Mouse (Mus musculus) heart, adult 2 months (tissue): ENCODE data around the gene Dok1. TPM values are rescaled to one million over a fixed set of nuclear protein-coding genes. Genes with fewer than 3 reads are reported as not detected.

ENCODE experiments used
- DNase-seq, 2 experiments: peaks; one replicate each; pipeline ENCODE4 v3.0.0; 2021
- H3K27ac ChIP-seq: fragments of 200-600 bp; 2 replicates; pipeline ENCODE4 v1.8.1; 2022
- H3K27me3 ChIP-seq: fragments of 200-500 bp; 2 replicates; pipeline ENCODE4 v1.6.1; 2012; ENCODE audit warnings: mild to moderate bottlenecking, low read length, inconsistent platforms, mixed read lengths; ENCODE audit not compliant: control insufficient read depth, insufficient read depth
- H3K36me3 ChIP-seq: fragments of 200-500 bp; 2 replicates; pipeline ENCODE4 v1.6.1; 2012; ENCODE audit warnings: low read length, inconsistent platforms; ENCODE audit not compliant: control insufficient read depth, insufficient read depth
- H3K4me1 ChIP-seq: fragments of 200-500 bp; 2 replicates; pipeline ENCODE4 v1.6.1; 2011; ENCODE audit warnings: low read length; ENCODE audit not compliant: control insufficient read depth, insufficient read depth
- H3K4me3 ChIP-seq: fragments of 200-600 bp; 2 replicates; pipeline ENCODE4 v1.8.1; 2022
- H3K79me2 ChIP-seq: fragments of 200-500 bp; replicated peaks from 2 replicates; pipeline ENCODE4 v1.6.1; 2012; ENCODE audit warnings: mild to moderate bottlenecking, inconsistent platforms, low read length, moderate library complexity, mixed read lengths; ENCODE audit not compliant: control insufficient read depth, insufficient read depth
- H3K9ac ChIP-seq: fragments of 200-500 bp; 2 replicates; pipeline ENCODE4 v1.6.1; 2012; ENCODE audit warnings: low read depth, mild to moderate bottlenecking, control low read depth, inconsistent platforms, low read length, mixed read lengths
- CTCF ChIP-seq: fragments of 200-600 bp; IDR thresholded peaks from 2 replicates; pipeline ENCODE4 v1.8.1; 2022; ENCODE audit warnings: antibody characterized with exemption, mild to moderate bottlenecking, moderate library complexity
- EP300 ChIP-seq: fragments of 200-500 bp; IDR thresholded peaks from 2 replicates; pipeline ENCODE4 v1.6.1; 2011; ENCODE audit warnings: low read depth, low read length, control low read depth; ENCODE audit not compliant: insufficient read depth
- POLR2A ChIP-seq: fragments of 200-500 bp; IDR thresholded peaks from 2 replicates; pipeline ENCODE4 v1.6.1; 2011; ENCODE audit warnings: mild to moderate bottlenecking, low read depth, low read length, control low read depth; ENCODE audit not compliant: insufficient read depth
- WGBS: fragments of 180-500 bp; shearing (Covaris S2); methylation state at CpG from one replicate; pipeline ENCODE4 v1.1.7; 2018; 5-methylcytosine and 5-hydroxymethylcytosine counted together
- intact Hi-C: fragments of 180-260 bp; cut with DNase I; formaldehyde crosslinking; loops from one replicate; pipeline ENCODE4 v1.15.1; 2025
- polyA plus RNA-seq: library from polyadenylated mRNA; depleted of rRNA; stranded (reverse); fragments of >200 nt; gene quantifications from 2 replicates; pipeline ENCODE4 v1.2.3, GENCODE M21; 2012
- total RNA-seq, 2 experiments: library from RNA; stranded (reverse); gene quantifications; 2 replicates each; pipeline ENCODE4 v1.2.3; 2021

Gene Dok1
- total and polyA plus RNA-seq, 3 experiments, result 2.6 to 3.4 (median 2.6) TPM

GRCm38 (mm10) chr6:83066441-83066840 is 33.2 kb upstream of the Dok1 start:
- Histone ChIP-seq H3K27me3 (peaks cover 38% of the 10 kb centered on the region), H3K4me1 (no peaks in the 10 kb centered on the region), H3K79me2 (no peaks in the 10 kb centered on the region), H3K36me3 (no peaks in the 10 kb centered on the region), H3K27ac (no peak overlapping the region), H3K9ac (no peak overlapping the region), H3K4me3 (no peak overlapping the region)
- no peak for DNase-seq
- WGBS, result 32% methylated on average over 6 of the region's 6 CpGs
- TF ChIP-seq EP300 (no peak), POLR2A (no peak), CTCF (no peak)
- intact Hi-C loops, result no loop called here

- intact Hi-C loops, result no loop called here
- Histone ChIP-seq H3K79me2 (no peaks in the 10 kb centered on the region), H3K27me3 (peaks cover 33% of the 10 kb centered on the region), H3K9ac (no peak overlapping the region), H3K36me3 (no peaks in the 10 kb centered on the region), H3K4me1 (no peaks in the 10 kb centered on the region), H3K27ac (no peak overlapping the region), H3K4me3 (no peak overlapping the region)
- DNase-seq, result no peak
- TF ChIP-seq POLR2A, result no peak
- 40% methylated on average over 8 of the region's 8 CpGs for WGBS
Observed at GRCm38 (mm10) chr6:83065995-83066394, 32.7 kb upstream of the Dok1 start.

DNA sequence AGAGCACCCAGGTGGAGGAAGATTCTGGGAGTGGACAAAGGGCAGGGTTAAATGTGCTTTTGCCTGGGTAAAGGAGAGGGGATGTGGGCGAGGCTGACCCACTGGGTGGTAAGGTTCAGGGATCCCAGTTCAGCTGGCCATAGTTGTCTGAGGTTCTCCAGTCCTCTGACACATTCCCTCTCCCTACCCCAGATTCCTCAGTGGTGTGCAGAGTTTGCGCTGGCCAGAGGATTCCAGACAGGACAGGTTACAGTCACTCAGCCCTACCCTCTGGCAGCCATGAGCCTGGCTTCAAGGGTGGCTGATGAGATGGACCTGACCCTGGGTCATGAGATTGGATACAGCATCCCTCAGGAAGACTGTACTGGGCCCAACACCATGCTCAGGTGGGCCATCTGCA is 25.5 kb upstream of the Dok1 start:
- Histone ChIP-seq H3K79me2 (no peaks in the 10 kb centered on the region; the same call in 1 of the 2 replicates), H3K4me3 (no peak overlapping the region), H3K27ac (no peak overlapping the region), H3K36me3 (no peaks in the 10 kb centered on the region), H3K27me3 (no peaks in the 10 kb centered on the region; the same call in 1 of the 2 replicates), H3K9ac (no peak overlapping the region), H3K4me1 (peaks cover 4% of the 10 kb centered on the region)
- intact Hi-C loops, result no loop called here
- TF ChIP-seq CTCF (no peak), EP300 (no peak), POLR2A (0 out of 2 replicates have a peak, but pooled peaks have one; percentile 5)
- 81% methylated on average over 2 of the region's 2 CpGs for WGBS
- DNase-seq, result no peak

DNA sequence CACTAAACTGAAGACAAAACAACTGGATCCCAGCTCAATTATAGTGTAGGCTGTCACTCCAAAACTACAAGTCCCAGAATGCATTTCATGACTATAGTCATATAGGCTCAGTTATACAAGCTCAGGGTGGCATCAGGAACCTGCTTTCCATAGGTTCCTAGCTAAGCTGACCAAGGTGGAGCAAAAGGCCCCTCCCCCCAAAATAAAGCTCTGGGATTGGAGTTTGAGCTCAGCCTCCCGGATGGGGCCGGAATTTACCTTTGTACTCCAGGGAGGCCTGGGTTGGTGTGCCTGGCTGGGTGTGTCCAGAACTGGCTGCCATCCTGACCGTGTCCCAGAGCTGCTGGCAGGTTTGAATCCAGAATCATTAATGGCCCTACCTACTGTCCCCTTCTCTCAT is 24.5 kb upstream of the Dok1 start, which contains the start of gene Dqx1:
Gene Dqx1 (plus strand): TSS at position 55 of the 400 bp plus-strand sequence.
- no peak for TF ChIP-seq EP300
- TF ChIP-seq CTCF, result no peak
- TF ChIP-seq POLR2A, result no peak
- Histone ChIP-seq H3K4me3 (no peak within 1 kb of the TSS), H3K36me3 (no peaks in the 10 kb centered on the region), H3K27me3 (no peaks in the 10 kb centered on the region), H3K9ac (no peak within 1 kb of the TSS), H3K79me2 (no peaks in the 10 kb centered on the region; the same call in 1 of the 2 replicates), H3K4me1 (peaks cover 7% of the 10 kb centered on the region), H3K27ac (no peak within 1 kb of the TSS)
- 72% methylated on average over 3 of the region's 3 CpGs for WGBS
- intact Hi-C loops, result no loop called here
- DNase-seq, result no peak

GRCm38 (mm10) chr6:83054871-83055431 is 21.7 kb upstream of the Dok1 start, which contains the start of gene Htra2:
Gene Htra2, minus strand, starts transcription at chr6:83055273.
- under 1% methylated on average over 50 of the region's 50 CpGs for whole genome bisulfite sequencing

More at GRCm38 (mm10) chr6:83054871-83055431, 21.7 kb upstream of the Dok1 start, which contains the start of gene Htra2:
- no peak for DNase-seq
- no peaks in the 10 kb centered on the region; the same call in 1 of the 2 replicates for H3K79me2 ChIP-seq
- no peak for TF ChIP-seq EP300
- TF ChIP-seq POLR2A, result no peak
- TF ChIP-seq CTCF, result peak; percentile 53
- H3K4me1 ChIP-seq, result peaks cover 8% of the 10 kb centered on the region
- no peaks in the 10 kb centered on the region for H3K36me3 ChIP-seq
- peak within 1 kb of the TSS; percentile 93 for H3K27ac ChIP-seq
- H3K27me3 ChIP-seq, result no peaks in the 10 kb centered on the region
- peak within 1 kb of the TSS; percentile 88 for H3K4me3 ChIP-seq
- intact Hi-C loops, result loop anchor here (1.0 to 2.0 kb wide), 3 partner anchors 22 to 58 kb away; partner anchors contain the start of genes Mrpl53 and Pcgf1
- peak within 1 kb of the TSS; percentile 92 for H3K9ac ChIP-seq
